Mouse (Mus musculus) lung, postnatal 0 days (tissue): Measurements from ENCODE around the gene Spib.

ENCODE experiments used
- CTCF ChIP-seq: IDR thresholded peaks from 2 replicates; pipeline ENCODE4 v1.5.1; 2016; ENCODE audit warnings: antibody characterized with exemption, mild to moderate bottlenecking
- EP300 ChIP-seq: IDR thresholded peaks from 2 replicates; pipeline ENCODE4 v1.6.1; 2016; ENCODE audit warnings: antibody characterized with exemption, mild to moderate bottlenecking, control low read depth

DNA sequence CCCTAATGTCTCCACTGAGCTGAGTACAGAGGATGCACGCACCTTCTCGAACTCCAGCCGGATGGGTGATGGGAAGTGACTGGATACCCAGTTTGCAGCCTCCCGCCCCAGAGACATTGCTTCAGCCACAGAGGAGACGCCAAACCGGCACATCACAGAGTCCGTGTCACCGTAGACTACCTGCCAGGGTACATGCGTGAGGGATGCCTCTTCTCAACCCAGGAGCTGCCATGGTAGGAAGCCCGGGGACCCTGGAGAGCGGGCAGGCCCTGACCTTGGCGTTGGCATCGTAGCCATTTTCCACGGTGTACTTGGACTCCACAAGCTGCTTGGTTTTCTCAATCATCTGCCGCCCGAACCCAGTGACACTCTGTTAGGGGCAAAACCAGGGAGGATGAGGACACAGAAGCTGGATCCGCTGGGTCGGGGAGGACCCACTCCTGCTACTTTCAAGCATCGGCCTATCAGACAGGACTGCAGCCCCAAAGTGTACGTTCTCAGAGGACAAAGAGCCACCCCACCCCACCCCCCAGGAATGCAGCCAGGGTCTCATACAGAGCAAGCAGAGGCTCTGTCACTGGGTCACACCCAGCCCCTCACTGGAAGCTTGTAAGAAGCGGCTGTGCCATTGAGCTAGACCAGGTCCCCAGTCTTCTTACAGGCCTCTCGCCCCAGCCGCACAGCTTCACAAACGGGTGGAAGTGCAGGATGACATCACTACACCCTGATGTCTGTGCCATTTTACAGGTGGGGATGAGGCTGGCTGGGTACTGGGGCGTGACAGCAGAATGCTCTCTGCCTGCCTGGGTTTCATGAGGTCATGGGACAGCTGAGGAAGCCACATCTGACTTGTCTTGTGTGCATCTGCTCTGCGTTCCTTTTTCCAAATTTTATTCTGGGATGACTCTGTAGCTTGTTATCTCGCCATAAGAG lies 4.1 kb upstream of the Spib start:
- TF ChIP-seq CTCF (no peak), EP300 (no peak)
